Mouse (Mus musculus): ENCODE measurements around the gene Lcn2.

Gene Lcn2

GRCm38 (mm10) chr2:32344056-32344455 is 44.0 kb downstream of the Lcn2 start:
- DNase-seq (ENCODE audit: low spot score in 2 of 2): no peak

GRCm38 (mm10) chr2:32343351-32343671 is 44.7 kb downstream of the Lcn2 start:
- DNase-seq (ENCODE audit: low spot score in 2 of 2): no peak

- DNase-seq (ENCODE audit: low spot score in 2 of 2): no peak
These were observed 45.3 kb downstream of the Lcn2 start for GRCm38 (mm10) chr2:32342539-32343350.

GRCm38 (mm10) chr2:32342039-32342438 is 46.0 kb downstream of the Lcn2 start:
- no peak for DNase-seq (ENCODE audit: low spot score in 2 of 2)

- no peak for DNase-seq (ENCODE audit: low spot score in 2 of 2)
These were observed 46.5 kb downstream of the Lcn2 start for GRCm38 (mm10) chr2:32341634-32341939.

- DNase-seq (ENCODE audit: low spot score in 2 of 2): no peak
These were observed 47.0 kb downstream of the Lcn2 start for GRCm38 (mm10) chr2:32340836-32341633.

GRCm38 (mm10) chr2:32339912-32340642 is 48.0 kb downstream of the Lcn2 start:
- no peak for DNase-seq (ENCODE audit: low spot score in 2 of 2)

- no peak for DNase-seq (ENCODE audit: low spot score in 2 of 2)
These were observed 52.2 kb downstream of the Lcn2 start for GRCm38 (mm10) chr2:32335888-32336287.

All from frontal cortex, postnatal 14 days (tissue).